Mouse (Mus musculus) frontal cortex, adult (tissue): ENCODE data around the gene Btnl2.

Experiments used
- ATAC-seq: cut with Nextera tagmentation; 2 replicates; pipeline ENCODE4 v1.9.2; 2017; ENCODE audit warnings: mild to moderate bottlenecking, moderate library complexity, mixed read lengths; ENCODE audit not compliant: low TSS enrichment

The Btnl2 gene

GRCm38 (mm10) chr17:34347606-34348308 lies 6.9 kb upstream of the Btnl2 start:
- ATAC-seq, result no peak

- no peak for ATAC-seq
Observed at GRCm38 (mm10) chr17:34349429-34349828, 5.2 kb upstream of the Btnl2 start.

GRCm38 (mm10) chr17:34354940-34355339 lies 318 bp downstream of the Btnl2 start:
- no peak for ATAC-seq

DNA sequence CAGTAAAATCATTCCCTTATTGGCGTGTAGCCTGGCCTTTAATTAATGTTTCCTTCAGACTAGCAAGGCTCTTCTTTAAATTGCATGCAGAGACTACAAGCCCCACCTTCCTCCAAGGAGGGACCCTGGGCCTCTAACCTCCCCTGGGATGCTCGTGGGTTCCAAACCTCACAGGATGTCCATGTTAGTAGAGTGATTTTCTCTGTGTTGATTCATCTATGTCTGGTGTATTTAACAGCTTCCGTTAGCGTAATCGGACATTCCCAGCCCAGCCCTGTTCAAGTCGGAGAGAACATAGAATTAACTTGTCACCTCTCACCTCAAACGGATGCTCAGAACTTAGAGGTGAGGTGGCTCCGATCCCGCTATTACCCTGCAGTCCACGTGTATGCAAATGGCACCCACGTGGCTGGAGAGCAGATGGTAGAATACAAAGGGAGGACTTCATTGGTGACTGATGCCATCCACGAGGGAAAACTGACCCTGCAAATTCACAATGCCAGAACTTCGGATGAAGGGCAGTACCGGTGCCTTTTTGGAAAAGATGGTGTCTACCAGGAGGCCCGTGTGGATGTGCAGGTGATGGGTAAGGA lies 8.4 kb downstream of the Btnl2 start:
- ATAC-seq, result no peak

- ATAC-seq, result no peak
Observed at GRCm38 (mm10) chr17:34363676-34364310, 9.2 kb downstream of the Btnl2 start.

- no peak for ATAC-seq
Observed at GRCm38 (mm10) chr17:34365031-34365430, 10.4 kb downstream of the Btnl2 start.

GRCm38 (mm10) chr17:34370563-34370962 lies 15.9 kb downstream of the Btnl2 start:
- ATAC-seq, result no peak

- no peak for ATAC-seq
Observed at GRCm38 (mm10) chr17:34373055-34373709, 18.6 kb downstream of the Btnl2 start.

GRCm38 (mm10) chr17:34376847-34377246 lies 22.2 kb downstream of the Btnl2 start, which contains the start of gene Btnl1:
TSS of gene Btnl1 (plus strand) at chr17:34377132.
- no peak for ATAC-seq

GRCm38 (mm10) chr17:34377450-34378209 lies 23.0 kb downstream of the Btnl2 start:
- ATAC-seq, result no peak

GRCm38 (mm10) chr17:34378716-34379115 lies 24.1 kb downstream of the Btnl2 start:
- no peak for ATAC-seq

DNA sequence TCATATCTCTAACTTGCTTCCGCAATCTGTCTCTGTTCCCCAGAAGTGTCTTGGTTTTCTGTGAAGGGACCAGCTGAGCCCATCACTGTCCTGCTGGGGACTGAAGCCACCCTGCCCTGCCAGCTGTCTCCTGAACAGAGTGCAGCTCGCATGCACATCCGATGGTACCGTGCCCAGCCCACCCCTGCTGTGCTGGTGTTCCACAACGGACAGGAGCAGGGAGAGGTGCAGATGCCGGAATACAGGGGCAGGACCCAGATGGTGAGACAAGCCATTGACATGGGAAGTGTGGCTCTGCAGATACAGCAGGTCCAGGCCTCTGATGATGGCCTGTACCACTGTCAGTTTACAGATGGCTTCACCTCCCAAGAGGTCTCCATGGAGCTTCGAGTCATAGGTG lies 24.8 kb downstream of the Btnl2 start:
- ATAC-seq, result no peak

- ATAC-seq, result no peak
Observed at GRCm38 (mm10) chr17:34381876-34382275, 27.3 kb downstream of the Btnl2 start.

GRCm38 (mm10) chr17:34383212-34383611 lies 28.6 kb downstream of the Btnl2 start:
- no peak for ATAC-seq

- ATAC-seq, result peak; percentile 67
Observed at GRCm38 (mm10) chr17:34384699-34385098, 30.1 kb downstream of the Btnl2 start.

DNA sequence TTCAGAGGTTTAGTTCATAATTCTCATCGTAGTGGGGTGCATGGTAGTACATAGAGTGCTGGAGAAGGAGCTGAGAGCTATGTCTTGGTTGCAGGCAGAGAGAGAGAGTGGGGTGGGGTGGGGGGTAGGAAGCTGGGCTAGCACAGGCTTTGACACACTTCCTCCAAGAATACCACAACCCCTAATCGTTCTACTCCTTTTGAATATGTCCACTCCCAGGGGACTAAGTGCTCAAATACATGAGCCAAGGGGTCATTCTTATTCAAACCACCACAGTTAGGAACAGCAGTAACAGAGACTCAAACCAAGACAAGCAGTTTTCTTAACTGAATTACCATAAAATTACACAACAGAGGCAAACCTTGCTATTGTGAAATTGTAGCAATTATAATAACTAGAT lies 32.0 kb downstream of the Btnl2 start:
- no peak for ATAC-seq

GRCm38 (mm10) chr17:34388513-34388912 lies 33.9 kb downstream of the Btnl2 start:
- no peak for ATAC-seq

- no peak for ATAC-seq
Observed at GRCm38 (mm10) chr17:34391507-34391906, 36.9 kb downstream of the Btnl2 start.

GRCm38 (mm10) chr17:34392321-34392720 lies 37.7 kb downstream of the Btnl2 start:
- peak; percentile 59; the same call in 1 of the 2 replicates for ATAC-seq

- ATAC-seq, result no peak
Observed at GRCm38 (mm10) chr17:34397357-34397756, 42.7 kb downstream of the Btnl2 start.

GRCm38 (mm10) chr17:34398058-34398710 lies 43.6 kb downstream of the Btnl2 start:
- peak; percentile 83 for ATAC-seq
